Comparison of ENCODE assay signal across 8 mouse cellular contexts in the genomic region with DNA sequence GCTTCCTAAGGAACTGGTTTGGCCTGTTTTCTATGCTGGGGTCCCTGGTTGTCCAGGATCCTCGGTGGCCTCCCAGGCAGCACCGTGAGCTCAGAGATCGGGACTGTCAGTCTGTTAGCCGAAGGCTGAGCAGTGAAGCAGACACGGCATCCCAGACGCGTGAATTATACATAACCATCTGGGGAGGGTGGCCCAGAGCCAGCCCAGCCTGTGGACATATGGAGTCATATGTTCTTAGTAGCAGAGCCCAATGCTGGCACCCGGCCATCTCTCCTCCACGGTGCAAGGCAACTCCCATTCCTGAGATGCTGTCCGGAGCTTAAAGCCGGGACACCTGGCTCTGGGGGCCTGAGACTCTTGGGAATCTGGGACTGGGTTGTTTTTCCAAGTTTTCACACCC. TPM values are rescaled to one million over a fixed set of nuclear protein-coding genes. Genes with fewer than 3 reads are reported as not detected.
DNase-seq lines count a peak whose midpoint lies in the region; ATAC-seq and TF ChIP-seq lines count a peak whose summit lies in the region.

No protein-coding gene starts in this region.

- ATAC-seq in lung, embryonic 14.5 days (ENCODE audit: insufficient read depth) = peak; percentile 70

- H3K9me3 ChIP-seq in lung, embryonic 14.5 days (ENCODE audit: low read depth, low read length) = no peaks in the 10 kb centered on the region

- H3K4me1 ChIP-seq in lung, embryonic 14.5 days (ENCODE audit: insufficient read depth) = no peaks in the 10 kb centered on the region

- H3K4me2 ChIP-seq in lung, embryonic 14.5 days = no peak overlapping the region

- no peak overlapping the region for H3K9ac ChIP-seq in lung, embryonic 14.5 days

- TF ChIP-seq CTCF in lung, embryonic 14.5 days (IDR thresholded peaks at IDR 0.05; ENCODE audit: low read depth) = no peak

- no peak overlapping the region for H3K27ac ChIP-seq in lung, embryonic 14.5 days (ENCODE audit: low read depth)

- no peaks in the 10 kb centered on the region for H3K27me3 ChIP-seq in lung, embryonic 14.5 days (ENCODE audit: insufficient read depth, low read length)

- 29% methylated on average over 11 of the region's 11 CpGs for WGBS in lung, embryonic 14.5 days

- no peaks in the 10 kb centered on the region for H3K36me3 ChIP-seq in lung, embryonic 14.5 days (ENCODE audit: insufficient read depth)

- no peak overlapping the region for H3K4me3 ChIP-seq in lung, embryonic 14.5 days (ENCODE audit: low read depth, low read length)

- DNase-seq in lung, embryonic 14.5 days = peak; percentile 89
- DNase-seq in lung, adult 18-20 months = no peak
- peak; percentile 91 to 95 for DNase-seq in cerebellum, postnatal 25 days
- peak; percentile 83 for DNase-seq in layer of hippocampus, adult 11-12 months (ENCODE audit: low spot score)
- DNase-seq in right cerebral cortex, postnatal 25 days = peak; percentile 79
- DNase-seq in kidney, adult 18-20 months = no peak
- no peak for DNase-seq in ovary, postnatal 36 days (ENCODE audit: low spot score)
- DNase-seq in heart, adult 18-20 months = no peak

RNA-seq across cellular contexts. Expression of gene Myl2, which starts 19.8 kb away (rescaled TPM):
- polyA plus RNA-seq in lung, embryonic 14.5 days (2014; fragmentation: Nextera tagmentation; extraction: Ambion mirVana) = 0.42 and 2.4 TPM in 2 replicates
- total RNA-seq in heart, adult 18-20 months (2021) = over 10,000 TPM; 22,032 to 23,824 TPM

RNA-seq across cellular contexts. Expression of gene Cux2, which starts 31.0 kb away (rescaled TPM):
- polyA plus RNA-seq in lung, embryonic 14.5 days (2014; fragmentation: Nextera tagmentation; extraction: Ambion mirVana) = 3.6 and 4.0 TPM in 2 replicates
- 10 to 100 TPM; 19.3 to 19.4 TPM for total RNA-seq in heart, adult 18-20 months (2021)

RNA-seq across cellular contexts. Expression of gene Ccdc63, which starts 59.7 kb away (rescaled TPM):
- polyA plus RNA-seq in lung, embryonic 14.5 days (2014; fragmentation: Nextera tagmentation; extraction: Ambion mirVana) = 0.33 TPM in 1 of 2 replicates, not detected in the other
- total RNA-seq in heart, adult 18-20 months (2021) = not detected

Comparison
In these comparisons a context has a peak if more than half of its experiments do, and no peak if none do; other contexts are left out.
1. DNase-seq: peak in lung, embryonic 14.5 days (single experiment), cerebellum, postnatal 25 days (2 of 2), layer of hippocampus, adult 11-12 months (single experiment) and right cerebral cortex, postnatal 25 days (single experiment); none in lung, adult 18-20 months (0 of 2), kidney, adult 18-20 months (single experiment), ovary, postnatal 36 days (single experiment) and heart, adult 18-20 months (0 of 2).